Mouse (Mus musculus) frontal cortex, postnatal 14 days (tissue): Measurements from ENCODE around the gene Shroom4.
A peak's percentile ranks its signal among the peaks of the same experiment; 100 is the strongest.
"Not testable (repeated sequence)": the region's sequence is repeated elsewhere in the genome, so short reads cannot be mapped to it uniquely, and the experiment has no call there.

Source experiments
- DNase-seq, 2 experiments: peaks; one replicate each; pipeline ENCODE4 v3.0.0; 2022; ENCODE audit warnings: low spot score in 2 of 2

Shroom4 gene

DNA sequence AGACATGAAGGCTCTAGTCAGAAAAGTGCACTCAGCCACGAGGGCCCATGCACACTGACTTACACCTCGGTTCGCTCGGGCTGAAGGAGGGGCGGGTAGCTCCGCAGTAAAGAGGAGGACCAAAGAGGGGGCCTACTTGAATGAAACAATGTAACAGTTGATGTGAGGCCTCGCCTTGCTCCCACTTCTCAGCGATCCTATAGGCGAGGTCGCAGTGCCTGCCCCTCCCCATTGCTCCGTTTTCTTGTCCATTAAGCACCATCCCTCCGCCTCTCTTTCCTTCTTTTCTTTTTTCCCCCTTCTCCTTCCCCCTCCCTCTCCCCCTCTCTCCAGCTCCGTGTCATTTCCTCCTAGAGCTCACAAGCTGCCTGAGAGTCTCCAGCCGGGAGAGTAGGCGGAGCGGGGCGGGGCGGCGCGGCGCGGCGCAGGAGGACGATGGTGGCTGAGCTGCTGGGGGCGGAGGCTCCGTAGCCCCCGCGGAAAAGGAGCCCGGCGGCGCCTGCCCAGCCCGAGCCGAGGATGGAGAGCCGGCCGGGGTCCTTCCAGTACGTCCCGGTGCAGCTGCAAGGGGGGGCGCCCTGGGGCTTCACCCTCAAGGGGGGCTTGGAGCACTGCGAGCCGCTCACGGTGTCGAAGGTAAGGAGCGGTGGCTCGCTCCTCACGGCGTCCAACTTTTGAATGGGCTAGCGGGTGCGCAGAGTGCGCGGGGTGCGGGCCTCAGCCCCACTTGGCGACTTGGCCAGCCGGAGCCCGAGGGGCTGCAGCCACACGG lies at the start of gene Shroom4:
TSS of gene Shroom4 (plus strand) at position 229 of the 772 bp plus-strand sequence.
- DNase-seq = peak; percentile 16 to 27

- no peak for DNase-seq
These were observed 42.8 kb upstream of the Shroom4 start for GRCm38 (mm10) chrX:6356876-6357275.

DNA sequence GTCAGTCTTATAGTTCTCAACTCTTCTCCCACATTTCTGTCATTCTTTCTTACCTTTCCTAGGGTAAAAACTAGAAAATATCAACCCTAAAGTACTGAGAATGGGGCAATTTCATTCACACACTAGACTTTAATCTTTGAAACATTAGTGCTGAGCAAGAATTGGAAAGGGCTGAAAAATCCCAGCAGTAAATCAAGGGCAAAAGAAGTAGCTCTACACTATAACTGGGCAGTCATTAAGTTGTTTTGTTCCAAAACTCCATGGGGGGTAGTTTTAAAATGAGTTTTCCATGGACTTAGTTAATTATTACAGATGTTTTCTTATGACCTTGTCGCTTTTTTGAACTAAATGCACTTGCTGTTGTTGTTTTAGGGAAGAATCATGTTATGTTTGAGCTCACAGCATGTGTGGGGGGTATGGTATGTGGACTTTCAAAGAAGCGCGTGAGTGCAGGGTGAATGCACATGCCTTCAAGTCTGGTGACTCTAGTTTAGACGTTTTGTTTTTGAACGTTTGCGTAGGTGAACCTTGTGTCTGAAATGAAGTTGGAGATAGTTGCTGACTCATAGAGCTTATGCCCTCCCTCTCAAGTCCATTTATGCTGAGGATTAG lies 42.0 kb upstream of the Shroom4 start:
- no peak for DNase-seq

DNA sequence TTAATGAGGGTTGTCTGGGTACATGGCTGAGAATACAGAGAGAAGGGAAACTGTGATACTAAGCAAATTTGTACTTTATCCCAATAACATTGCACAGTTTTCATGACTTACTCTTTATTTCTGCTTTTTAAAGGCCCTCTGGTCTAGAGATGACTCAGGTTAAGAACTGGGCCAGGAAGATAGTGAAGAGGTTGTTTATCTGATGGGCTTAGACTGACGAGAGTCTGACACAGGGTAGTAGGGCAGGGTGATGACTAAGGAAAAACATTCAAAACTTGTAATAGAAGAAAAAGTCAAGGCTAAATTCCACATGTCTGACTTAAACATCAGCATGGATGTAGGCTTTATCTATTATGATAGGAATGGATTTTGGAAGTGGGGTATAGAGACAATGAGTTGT lies 30.8 kb upstream of the Shroom4 start:
- no peak for DNase-seq

GRCm38 (mm10) chrX:6370706-6371105 lies 28.9 kb upstream of the Shroom4 start:
- DNase-seq = no peak

DNA sequence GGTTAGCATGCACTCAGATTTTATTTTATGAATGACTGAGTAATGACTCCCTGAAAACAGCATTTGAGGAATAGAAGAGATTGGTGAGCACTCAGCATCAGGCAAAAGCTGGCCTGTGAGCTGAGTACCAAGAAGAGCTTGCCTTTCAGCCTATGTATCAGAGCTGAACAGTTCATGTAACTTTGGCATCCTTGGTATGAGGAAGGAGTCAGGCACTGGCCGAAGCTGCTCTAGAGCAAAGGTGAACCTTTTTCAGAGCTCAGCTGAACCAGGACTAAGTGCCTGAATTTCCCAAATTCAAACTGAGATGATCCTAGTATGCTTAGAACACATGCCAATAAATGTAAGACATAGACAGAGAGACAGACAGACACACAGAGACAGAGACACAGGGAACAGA lies 5.8 kb upstream of the Shroom4 start:
- no peak for DNase-seq

DNA sequence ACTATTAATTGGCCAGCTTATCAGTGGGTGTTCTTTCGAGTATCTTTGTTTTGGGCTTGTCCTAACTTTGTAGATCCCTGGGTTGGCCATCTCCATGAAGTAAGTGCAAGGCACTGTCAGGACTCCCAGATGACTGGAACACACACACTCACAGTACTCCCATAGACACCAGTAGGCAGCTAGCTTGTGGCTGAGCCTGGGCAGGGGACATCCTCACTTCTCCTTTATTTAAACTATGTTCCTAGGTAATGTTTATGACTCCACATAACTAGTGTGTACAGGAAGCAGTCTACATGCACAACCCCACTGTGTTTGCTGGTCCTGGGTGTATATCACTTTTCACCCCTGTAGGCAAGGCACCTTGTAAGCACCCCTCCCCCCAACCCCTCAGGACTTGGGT lies 461 bp upstream of the Shroom4 start:
- DNase-seq = no peak

DNA sequence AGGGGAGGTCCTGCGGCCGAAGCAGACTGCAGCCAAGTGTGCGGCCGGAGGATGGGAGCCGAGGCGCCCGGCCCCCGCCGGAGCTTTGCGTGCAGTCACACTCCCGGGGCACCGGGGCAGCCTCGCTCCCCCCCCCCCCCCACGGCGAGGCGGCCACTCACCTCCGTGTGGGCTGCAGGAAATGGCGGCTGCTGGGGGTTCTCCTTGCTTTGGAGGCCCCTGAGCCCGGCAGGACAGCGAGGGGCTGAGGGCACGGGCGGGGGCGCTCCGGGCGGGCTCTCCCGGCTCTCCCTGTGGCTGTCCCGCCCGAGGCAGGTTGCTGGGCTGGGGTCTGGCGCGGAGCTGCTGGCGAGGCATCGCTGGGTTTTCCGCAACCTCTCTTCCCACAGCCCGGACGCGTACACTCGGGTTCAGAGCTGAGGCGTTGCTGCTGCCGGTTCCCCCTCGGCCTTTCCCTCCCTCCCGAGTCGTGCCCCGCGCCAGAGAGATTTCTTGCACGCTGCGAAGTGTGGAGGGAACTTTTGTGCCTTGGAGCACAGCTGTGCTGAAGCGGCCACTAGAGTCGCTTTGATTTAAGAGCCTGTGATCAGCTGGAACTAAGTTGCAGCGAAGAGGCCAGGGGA lies 855 bp downstream of the Shroom4 start:
- no peak for DNase-seq

DNA sequence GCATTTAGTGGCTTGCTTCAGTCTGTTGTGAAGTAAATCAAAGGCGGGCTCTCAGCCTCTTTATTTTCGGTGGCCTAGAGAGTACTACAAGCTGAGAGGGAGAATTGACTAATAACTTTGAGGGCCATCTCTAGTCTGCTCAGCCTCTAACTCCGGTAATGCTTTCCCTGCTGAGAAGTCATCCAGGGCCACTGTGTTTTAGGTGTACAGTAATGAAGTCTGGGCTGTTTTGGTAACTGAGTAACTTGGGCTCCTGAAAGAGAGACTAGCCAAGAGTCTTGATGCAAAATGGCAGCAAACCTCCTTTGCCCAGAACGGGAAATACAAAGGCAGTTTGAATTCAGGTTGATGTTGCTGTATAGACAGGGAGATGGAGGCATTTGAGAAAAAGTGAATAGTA lies 3.3 kb downstream of the Shroom4 start:
- DNase-seq = no peak

DNA sequence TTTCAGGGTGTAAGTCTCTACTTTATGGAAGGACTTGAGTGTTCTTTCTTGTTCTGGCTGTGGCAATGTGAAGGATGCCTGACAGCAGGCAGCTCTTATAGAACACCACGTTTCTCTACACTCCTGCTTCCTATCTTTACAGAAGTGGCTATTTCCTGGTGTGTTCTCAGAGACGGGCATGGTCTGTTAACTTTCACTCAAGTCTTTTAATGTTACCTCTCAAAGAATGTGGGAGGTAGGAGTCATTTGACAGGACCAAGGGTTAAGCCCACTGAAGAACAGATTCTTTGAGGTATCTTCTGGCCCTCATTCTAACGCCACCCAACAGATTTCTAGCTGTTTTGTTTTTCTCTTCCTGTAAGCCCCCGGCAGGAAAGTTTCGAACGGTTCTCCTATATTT lies 9.5 kb downstream of the Shroom4 start:
- no peak for DNase-seq

GRCm38 (mm10) chrX:6415412-6415811 lies 15.8 kb downstream of the Shroom4 start:
- no peak for DNase-seq

- DNase-seq = no peak
These were observed 16.3 kb downstream of the Shroom4 start for GRCm38 (mm10) chrX:6415936-6416335.

- no peak for DNase-seq
These were observed 18.5 kb downstream of the Shroom4 start for GRCm38 (mm10) chrX:6418140-6418539.

GRCm38 (mm10) chrX:6435260-6435659 lies 35.6 kb downstream of the Shroom4 start:
- no peak for DNase-seq

DNA sequence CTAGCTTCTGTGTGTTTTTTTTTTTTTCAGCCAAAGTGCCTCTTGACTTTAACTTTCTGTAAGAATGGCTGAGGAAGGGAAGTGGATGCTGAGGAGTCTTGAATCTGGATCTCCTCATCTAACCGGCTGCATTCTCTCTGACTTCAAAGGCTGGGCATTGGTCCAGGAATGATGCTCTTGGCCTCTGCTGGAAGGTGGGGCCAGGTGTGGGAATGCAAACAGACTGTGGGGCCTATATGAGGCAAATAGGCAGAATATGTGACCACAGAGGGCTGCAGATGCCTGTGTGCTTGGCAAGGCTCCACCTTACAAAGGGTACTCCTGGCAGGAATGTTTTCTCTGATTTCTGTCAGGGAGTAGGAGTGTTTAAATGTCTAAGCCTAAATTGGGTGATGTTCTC lies 46.8 kb downstream of the Shroom4 start:
- DNase-seq = no peak

- peak in 1 of 2 experiments; percentile 7 for DNase-seq
These were observed 48.3 kb downstream of the Shroom4 start for GRCm38 (mm10) chrX:6448001-6448400.

GRCm38 (mm10) chrX:6453220-6453619 lies 53.6 kb downstream of the Shroom4 start:
- no peak for DNase-seq

DNA sequence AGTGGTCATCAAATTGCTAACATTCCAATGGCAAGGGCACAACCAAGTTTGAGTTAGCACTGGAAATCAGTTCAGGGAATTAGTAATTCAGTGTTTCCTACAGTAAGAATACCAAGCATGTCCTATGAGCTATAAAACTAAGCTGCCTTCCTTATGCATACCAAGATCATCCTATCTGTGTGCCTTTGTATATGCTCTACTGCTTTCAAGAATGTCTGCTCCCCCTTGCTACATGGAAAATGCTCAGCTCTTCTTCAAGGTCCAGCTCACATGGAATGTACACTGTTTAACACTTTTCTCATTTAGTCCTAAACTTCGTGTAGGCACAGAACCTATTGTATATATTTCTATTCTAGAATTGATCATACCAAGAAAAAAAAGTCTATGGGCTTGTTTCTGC lies 69.6 kb downstream of the Shroom4 start:
- not testable (repeated sequence) for DNase-seq

DNA sequence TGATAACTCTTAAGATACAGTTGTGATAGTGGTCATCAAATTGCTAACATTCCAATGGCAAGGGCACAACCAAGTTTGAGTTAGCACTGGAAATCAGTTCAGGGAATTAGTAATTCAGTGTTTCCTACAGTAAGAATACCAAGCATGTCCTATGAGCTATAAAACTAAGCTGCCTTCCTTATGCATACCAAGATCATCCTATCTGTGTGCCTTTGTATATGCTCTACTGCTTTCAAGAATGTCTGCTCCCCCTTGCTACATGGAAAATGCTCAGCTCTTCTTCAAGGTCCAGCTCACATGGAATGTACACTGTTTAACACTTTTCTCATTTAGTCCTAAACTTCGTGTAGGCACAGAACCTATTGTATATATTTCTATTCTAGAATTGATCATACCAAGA lies 72.9 kb downstream of the Shroom4 start:
- DNase-seq = not testable (repeated sequence)

DNA sequence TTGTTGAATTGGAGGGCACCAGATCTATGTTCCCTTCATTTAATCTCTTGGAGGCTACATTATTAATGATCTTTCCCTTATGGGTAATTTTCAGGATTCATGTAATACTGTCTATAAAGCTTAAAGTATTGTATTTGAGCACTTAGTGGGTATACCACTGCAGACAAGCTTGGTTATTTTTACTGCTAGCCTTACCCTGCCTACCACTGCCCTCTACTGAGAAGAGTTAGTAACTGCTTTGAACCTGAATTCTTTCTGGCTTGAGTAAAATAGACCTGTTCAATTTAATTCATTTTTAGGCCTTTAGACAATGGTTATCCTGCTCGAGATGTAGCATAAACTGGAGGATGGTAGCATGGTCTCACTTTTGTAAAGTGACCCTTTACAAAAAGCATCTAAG lies 75.5 kb downstream of the Shroom4 start:
- no peak for DNase-seq

DNA sequence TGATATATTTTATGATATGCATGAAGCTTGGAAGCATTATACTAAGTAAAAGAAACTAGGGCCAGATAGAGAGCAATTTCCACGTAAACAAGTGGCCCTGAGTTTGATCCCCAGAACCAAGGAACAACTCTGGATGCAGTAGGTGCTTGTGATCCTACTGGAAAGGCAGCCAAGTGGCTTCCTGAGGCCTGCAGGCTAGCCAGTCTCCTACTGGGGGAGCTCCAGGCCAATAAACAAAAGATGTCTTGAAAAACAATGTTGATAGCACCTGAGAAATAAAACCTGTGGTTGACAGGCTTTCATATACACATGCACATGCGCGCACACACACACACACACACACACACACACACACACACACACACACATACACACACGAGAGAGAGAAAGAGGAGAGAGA lies 82.6 kb downstream of the Shroom4 start:
- DNase-seq = no peak

GRCm38 (mm10) chrX:6483817-6484216 lies 84.2 kb downstream of the Shroom4 start:
- DNase-seq = no peak

GRCm38 (mm10) chrX:6490433-6490832 lies 90.8 kb downstream of the Shroom4 start:
- no peak for DNase-seq
